Mouse (Mus musculus) gonadal fat pad, adult 2 months (tissue): ENCODE measurements at regions not wholly inside any gene's neighbourhood (a gene's known extent, or its start where the extent isn't known, plus 50 kb on each side); places are given as distances from the start of the nearest gene placed in this dataset.

ENCODE experiments used
- DNase-seq: peaks from one replicate; pipeline ENCODE4 v3.0.0-alpha.2; 2012; ENCODE audit warnings: low read depth

DNA sequence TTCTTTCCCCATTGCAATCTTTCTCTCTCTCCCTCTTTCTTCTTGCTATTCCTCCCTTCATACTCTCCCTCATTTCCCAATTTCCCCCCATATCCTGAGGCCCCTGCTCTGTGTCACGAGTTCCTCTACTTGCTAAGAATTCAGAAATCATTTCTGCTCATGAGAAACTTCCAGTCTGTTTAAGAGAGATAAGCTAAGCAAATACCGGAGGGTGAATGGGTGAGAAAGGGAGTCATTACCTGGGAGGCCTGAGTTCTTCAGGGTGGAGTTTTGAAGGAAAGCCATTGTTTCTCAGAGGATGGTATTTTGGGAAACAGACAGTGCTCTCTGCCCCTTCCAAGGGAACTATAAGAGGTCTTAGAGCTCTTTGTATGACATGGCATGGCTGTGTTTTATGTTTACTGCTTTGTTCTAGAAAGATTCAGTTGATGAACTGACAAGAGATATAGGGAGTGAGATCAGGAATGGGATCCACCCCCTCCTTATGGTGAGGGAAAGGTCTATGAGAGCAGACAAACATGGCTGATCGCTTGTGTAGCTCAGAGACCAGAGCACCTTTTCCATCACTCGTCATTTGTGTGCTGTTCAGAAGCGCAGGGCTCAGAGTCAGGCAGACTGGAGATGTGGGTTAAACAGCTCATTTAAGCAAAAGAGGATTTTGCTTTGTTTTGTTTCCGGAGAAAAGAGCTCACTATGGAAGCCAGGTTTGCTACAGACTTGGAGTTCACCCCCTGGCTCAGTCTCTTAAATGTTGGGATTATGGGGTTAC lies 1361.0 kb upstream of the A1bg start:
- no peak for DNase-seq

DNA sequence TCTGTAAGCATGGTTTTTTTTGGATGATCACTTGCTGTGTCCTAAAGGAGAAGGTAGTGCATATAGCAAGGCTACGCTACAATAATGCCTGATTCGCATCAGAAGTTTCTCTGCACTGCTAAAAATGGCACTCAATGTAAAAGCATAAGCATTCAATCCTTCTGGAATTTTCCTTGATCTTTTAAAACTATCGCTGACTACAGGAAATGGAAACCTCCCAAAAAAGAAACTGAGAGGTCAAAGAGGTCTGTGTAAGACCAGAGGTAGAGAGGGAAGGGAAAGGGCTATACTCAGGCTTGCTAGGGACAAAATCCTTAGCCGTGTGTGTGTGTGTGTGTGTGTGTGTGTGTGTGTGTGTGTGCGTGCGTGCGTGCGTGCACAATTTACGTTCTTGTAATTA lies 1359.8 kb upstream of the A1bg start:
- DNase-seq, result no peak

DNA sequence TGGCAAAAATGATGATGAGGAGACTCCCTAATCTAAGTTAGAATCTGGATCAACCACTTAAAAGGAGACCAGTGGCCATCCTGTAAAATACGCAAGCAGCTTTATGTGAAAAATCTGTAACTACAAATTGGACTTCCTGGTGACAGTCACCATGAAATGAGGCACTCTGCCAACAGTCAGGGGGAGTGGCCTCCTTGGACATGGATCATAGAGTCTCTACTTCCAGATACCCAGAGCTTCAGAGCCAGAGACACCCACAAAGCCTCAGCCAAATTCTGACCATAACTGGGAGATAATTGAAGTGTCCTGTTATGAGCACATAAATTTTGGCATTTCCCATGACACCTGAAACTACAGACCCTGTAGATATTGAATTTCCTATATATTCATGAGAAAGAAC lies 1359.3 kb upstream of the A1bg start:
- no peak for DNase-seq

- no peak for DNase-seq
Measured at GRCm38 (mm10) chr15:62279526-62279925, 1356.7 kb upstream of the A1bg start.

DNA sequence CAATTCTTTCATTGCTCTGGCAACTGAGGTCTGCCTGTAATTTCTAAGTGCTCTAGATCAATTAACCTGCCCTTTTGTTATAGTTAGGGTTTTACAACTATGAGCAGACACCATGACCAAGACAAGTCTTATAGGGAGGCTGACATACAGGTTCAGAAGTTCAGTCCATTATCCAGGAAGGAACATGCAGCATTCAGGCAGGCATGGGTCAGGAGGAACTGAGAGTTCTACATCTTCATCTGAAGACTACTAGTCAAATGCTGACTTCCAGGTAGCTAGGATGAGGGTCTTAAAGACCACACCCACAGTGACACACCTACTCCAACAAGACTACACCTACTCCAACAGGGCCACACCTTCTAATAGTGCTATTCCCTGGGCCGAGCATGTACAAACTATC lies 1352.0 kb upstream of the A1bg start:
- no peak for DNase-seq

GRCm38 (mm10) chr15:62273855-62274488 lies 1351.2 kb upstream of the A1bg start:
- DNase-seq, result no peak

DNA sequence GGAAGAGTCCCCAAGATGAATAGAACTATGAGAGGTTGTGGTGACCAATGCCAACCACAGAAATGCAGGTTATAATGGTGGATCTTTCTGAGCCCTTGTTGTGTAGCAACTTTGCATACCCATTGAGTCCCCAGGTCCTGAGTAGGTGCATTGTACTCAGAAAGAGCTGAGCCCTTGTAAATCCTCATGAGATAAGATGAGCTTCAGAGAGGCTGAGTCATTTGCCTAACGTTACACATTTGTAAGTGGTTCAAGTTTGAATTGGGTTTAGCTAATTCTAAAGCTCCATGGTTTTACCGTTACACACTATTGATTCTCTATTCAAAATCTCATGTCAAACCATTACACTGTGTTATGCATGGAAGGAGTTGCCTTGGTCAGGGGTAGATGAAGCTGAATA lies 1349.9 kb upstream of the A1bg start:
- no peak for DNase-seq

DNA sequence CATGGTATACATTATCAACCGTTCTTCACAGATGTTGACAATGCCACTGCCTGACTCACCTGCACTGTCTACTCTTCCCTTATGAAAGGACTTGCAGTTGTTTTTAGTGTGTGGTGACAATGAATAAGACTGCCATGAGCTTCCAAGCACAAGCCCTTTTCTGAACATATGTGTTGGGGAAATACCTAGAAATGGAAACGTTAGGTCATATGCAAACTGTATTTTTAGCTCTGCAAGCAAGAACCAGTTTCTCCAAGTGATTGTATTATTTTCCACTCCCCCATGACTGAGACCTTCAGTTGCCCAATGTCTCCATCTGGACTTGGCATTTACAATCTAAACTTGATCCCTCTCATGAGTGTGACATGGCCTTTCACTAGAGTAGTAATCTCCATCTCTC lies 1348.6 kb upstream of the A1bg start:
- DNase-seq, result no peak

DNA sequence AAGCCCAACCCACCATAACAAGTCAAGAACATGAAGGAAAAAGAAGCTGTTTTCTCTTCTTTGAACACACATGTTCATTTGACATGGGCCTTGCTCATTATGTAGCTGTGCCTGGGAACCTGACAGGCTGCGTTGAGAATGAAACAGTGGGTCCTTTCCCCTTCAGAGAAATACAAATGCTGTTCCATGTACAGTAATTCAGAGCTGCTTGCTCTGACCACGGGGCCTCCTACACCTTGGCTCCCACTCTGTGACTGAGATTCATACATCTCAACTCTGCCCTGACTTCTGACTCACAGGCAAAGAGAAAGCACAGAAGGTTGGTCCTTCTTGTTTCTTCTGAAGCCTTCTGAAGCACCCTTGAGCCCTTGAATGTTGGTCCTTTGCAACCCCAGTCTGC lies 1345.4 kb upstream of the A1bg start:
- DNase-seq, result no peak

GRCm38 (mm10) chr15:62267536-62267935 lies 1344.7 kb upstream of the A1bg start:
- no peak for DNase-seq

DNA sequence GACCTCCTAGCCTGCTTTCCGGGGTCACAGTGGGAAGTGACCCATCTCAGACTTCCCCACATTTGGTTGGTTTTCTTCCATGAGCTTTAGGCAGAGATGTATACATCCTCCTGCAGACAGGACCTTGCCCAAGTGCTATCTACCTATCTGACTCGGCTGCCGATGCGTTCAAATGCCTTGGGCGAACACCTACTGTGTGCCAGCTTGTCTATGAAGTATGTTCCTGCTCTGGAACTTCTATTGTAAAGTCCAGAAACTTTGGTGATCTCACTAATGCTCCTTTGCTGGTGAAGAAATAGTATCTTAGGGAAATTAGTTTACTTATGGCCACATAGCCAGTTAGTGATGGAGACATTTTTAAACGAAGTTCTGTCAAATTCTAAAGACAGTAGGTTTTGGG lies 1343.2 kb upstream of the A1bg start:
- no peak for DNase-seq

- no peak for DNase-seq
Measured at GRCm38 (mm10) chr15:62265484-62265937, 1342.7 kb upstream of the A1bg start.

- DNase-seq, result no peak
Measured at GRCm38 (mm10) chr15:62264966-62265365, 1342.2 kb upstream of the A1bg start.

DNA sequence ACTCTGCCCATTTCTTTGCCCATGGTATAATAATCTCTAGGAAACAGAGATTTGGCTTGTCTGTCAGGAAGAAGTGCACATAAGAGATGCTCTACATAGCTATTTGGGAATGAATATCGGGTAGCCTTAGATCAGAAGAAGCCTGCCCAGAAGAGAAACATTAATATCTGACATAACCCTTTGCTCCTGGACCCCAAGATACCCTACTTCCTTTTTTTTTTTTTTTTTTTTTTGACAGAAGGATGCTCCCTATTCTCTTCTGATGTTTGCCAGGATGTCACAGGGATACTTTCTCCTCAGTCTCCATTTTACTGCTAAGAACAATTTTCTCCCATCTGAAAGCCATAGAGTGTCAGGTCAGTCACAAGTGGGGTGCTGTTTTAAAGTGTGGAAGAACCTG lies 1341.4 kb upstream of the A1bg start:
- no peak for DNase-seq

GRCm38 (mm10) chr15:62262487-62262886 lies 1339.7 kb upstream of the A1bg start:
- no peak for DNase-seq

DNA sequence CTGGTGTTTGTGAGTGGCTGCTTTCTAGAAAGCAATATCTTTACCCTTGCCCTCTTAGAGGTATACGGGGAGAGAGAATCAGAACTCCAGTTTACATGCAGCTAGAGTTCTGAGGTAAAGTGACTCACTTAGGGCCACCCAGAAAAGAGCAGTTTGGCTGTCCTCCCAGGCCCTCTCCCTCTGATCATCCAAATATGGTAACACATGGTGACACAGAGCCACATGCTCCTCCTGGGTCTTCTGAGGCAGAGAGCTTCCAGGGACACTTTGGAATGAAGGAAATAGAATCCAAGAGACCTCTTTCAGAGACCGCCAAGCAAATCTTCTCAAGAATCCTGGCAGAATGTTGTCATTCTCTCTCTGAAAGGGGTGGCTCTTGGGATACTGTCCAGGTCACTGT lies 1338.7 kb upstream of the A1bg start:
- DNase-seq, result no peak

DNA sequence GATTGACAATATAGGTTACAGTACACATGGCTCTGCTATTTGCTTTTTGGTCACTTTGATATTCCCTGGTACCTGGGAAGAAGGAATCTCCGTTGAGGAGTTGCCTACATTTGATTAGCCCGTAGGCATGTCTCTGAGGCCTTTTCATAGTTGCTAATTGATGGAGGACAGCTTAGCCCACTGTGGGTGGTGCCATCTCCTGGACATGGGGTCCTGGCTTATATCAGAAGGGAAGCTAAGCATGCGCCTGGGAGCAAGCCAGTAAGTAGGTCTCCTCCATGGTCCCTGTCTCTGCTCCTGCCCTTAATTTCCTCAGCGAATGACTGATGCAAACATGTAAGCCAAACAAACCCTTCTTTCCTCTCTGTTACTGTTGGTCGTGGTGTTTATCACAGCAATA lies 1335.8 kb upstream of the A1bg start:
- no peak for DNase-seq

- no peak for DNase-seq
Measured at GRCm38 (mm10) chr15:62257955-62258354, 1335.1 kb upstream of the A1bg start.

GRCm38 (mm10) chr15:62257110-62257667 lies 1334.4 kb upstream of the A1bg start:
- DNase-seq, result no peak

DNA sequence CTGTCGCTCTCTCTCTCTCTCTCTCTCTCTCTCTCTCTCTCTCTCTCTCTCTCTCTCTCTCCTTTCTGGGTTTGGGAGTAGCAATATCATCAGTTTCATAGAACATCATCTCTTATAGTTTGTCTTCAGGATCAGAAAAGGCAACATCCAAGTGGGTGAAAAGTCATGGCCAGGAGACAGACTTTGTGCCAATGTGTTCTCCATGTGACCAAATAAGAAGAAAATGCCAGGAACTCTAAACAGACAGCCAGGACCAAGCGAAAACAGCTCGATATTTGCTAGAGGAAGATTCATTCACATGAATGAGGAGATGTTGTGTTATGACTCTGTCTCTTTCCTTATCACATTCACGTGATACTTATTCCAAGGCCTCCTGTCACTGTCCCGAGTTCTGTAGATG lies 1332.8 kb upstream of the A1bg start:
- no peak for DNase-seq

GRCm38 (mm10) chr15:62253724-62254123 lies 1330.9 kb upstream of the A1bg start:
- no peak for DNase-seq

DNA sequence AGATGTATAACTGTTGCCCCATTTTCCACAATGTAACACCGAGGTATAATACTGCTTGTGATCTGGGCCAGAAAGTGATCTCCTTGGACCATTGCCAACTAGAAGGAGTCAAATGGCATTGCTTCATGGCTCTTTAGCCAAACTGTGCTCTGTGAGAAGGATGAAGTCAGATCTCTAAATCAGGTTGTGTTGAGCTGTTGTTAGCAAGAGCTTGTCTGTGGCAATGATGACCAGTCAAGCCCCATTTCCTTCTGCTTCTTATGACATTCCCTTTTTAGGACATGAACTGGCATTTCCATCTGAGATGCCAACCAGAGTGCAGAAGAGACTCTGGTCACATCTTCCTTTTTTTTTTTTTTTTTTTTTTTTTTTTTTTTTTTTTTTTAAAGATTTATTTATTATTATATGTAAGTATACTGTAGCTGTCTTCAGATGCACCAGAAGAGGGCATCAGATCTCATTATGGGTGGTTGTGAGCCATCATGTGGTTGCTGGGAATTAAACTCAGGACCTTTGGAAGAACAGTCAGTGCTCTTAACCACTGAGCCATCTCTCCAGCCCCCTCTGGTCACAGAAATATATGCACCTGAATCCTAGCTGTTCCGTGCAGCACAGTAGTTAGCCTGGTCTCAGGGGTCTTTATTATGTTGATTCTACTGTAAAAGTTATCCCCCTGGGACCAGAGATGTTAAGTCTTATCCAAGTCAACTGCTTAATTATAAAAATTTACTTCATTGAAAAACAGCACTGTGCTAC lies 1329.4 kb upstream of the A1bg start:
- DNase-seq, result peak; percentile 74

- DNase-seq, result no peak
Measured at GRCm38 (mm10) chr15:62249436-62249835, 1326.6 kb upstream of the A1bg start.
